Mouse (Mus musculus): ENCODE measurements at regions not wholly inside any gene's neighbourhood (a gene's known extent, or its start where the extent isn't known, plus 50 kb on each side); places are given as distances from the start of the nearest gene placed in this dataset.

- no peak overlapping the region for H3K27ac ChIP-seq (ENCODE audit: insufficient read depth, low read depth)
- no peaks in the 10 kb centered on the region for H3K27me3 ChIP-seq (replicated peaks)
- TF ChIP-seq PAX5 (IDR thresholded peaks at IDR 0.05; ENCODE audit: low read length) (no peak), TBP (conservative IDR thresholded peaks at IDR 0.05; ENCODE audit: low read depth, low read length) (no peak), BHLHE40 (IDR thresholded peaks at IDR 0.05; ENCODE audit: low read depth, low read length) (no peak), ELF1 (IDR thresholded peaks at IDR 0.05; ENCODE audit: low read depth, low read length) (no peak), HCFC1 (IDR thresholded peaks at IDR 0.05; ENCODE audit: low read depth, low read length) (no peak), E2F4 (IDR thresholded peaks at IDR 0.05; ENCODE audit: insufficient replicate concordance, low read depth, low read length) (no peak)
- H3K4me2 ChIP-seq (ENCODE audit: insufficient read depth, low read depth, poor library complexity, severe bottlenecking), result no peak overlapping the region
- no peaks in the 10 kb centered on the region for H3K4me1 ChIP-seq (ENCODE audit: control insufficient read depth in 1 of 2, insufficient read depth in 2 of 2)
- H3K9ac ChIP-seq (ENCODE audit: insufficient read depth, low read depth), result no peak overlapping the region
- H3K4me3 ChIP-seq (replicated peaks in 1 of 3; ENCODE audit: low read depth in 2 of 3, low read length in 2 of 3, poor library complexity in 1 of 3), result no peak overlapping the region
- H3K36me3 ChIP-seq (replicated peaks in 1 of 2; ENCODE audit: control insufficient read depth in 1 of 2, insufficient read depth in 1 of 2, low read length in 1 of 2), result no peaks in the 10 kb centered on the region
- dilution Hi-C loops (cut with MboI; ENCODE audit: extremely low pct_ligation_motif_present, extremely low pct_unique_long_range_greater_than_20kb, low sequenced_read_pairs), result no loop called here
- in situ Hi-C loops (cut with MboI; ENCODE audit: low pct_ligation_motif_present, low pct_unique_long_range_greater_than_20kb, low sequenced_read_pairs), result no loop called here
- no peak for DNase-seq (ENCODE audit: extremely low read depth)
- no peaks in the 10 kb centered on the region for H3K79me2 ChIP-seq (replicated peaks; ENCODE audit: control insufficient read depth, extremely low read depth, insufficient read depth, poor library complexity, severe bottlenecking)
- H3K9me3 ChIP-seq (replicated peaks; ENCODE audit: low read length), result peaks cover 66% of the 10 kb centered on the region
Measured at GRCm38 (mm10) chr5:132908220-132908619, 365.1 kb upstream of the Auts2 start.

DNA sequence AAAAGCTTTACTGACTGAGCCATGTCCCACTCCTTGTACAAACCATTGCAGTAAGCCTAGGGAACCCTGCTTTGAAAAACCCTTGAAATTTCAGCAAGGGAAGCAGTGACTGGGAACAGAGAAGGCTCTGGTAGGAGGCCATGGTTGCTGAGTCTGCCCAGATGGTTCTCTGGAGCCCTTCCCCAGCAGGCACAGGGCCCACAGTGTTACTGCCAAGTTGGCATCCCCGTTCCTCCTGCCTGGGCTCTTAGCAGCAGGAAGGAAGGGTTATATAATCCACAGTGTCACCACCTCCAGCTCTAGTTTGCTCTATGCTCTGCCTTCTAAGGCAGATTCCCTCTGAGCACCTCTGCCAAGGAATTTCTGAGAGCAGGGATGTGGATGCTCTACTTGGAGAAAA lies 349.4 kb upstream of the Auts2 start:
- Histone ChIP-seq H3K27me3 (replicated peaks) (no peaks in the 10 kb centered on the region), H3K27ac (ENCODE audit: insufficient read depth, low read depth) (no peak overlapping the region), H3K36me3 (replicated peaks in 1 of 2; ENCODE audit: control insufficient read depth in 1 of 2, insufficient read depth in 1 of 2, low read length in 1 of 2) (no peaks in the 10 kb centered on the region), H3K9ac (ENCODE audit: insufficient read depth, low read depth) (no peak overlapping the region), H3K9me3 (replicated peaks; ENCODE audit: low read length) (peaks cover 74% of the 10 kb centered on the region), H3K4me1 (ENCODE audit: control insufficient read depth in 1 of 2, insufficient read depth in 2 of 2) (no peaks in the 10 kb centered on the region), H3K79me2 (replicated peaks; ENCODE audit: control insufficient read depth, extremely low read depth, insufficient read depth, poor library complexity, severe bottlenecking) (no peaks in the 10 kb centered on the region), H3K4me2 (ENCODE audit: insufficient read depth, low read depth, poor library complexity, severe bottlenecking) (no peak overlapping the region), H3K4me3 (replicated peaks in 1 of 3; ENCODE audit: low read depth in 2 of 3, low read length in 2 of 3, poor library complexity in 1 of 3) (no peak overlapping the region)
- in situ Hi-C loops (cut with MboI; ENCODE audit: low pct_ligation_motif_present, low pct_unique_long_range_greater_than_20kb, low sequenced_read_pairs) (no loop called here), dilution Hi-C loops (cut with MboI; ENCODE audit: extremely low pct_ligation_motif_present, extremely low pct_unique_long_range_greater_than_20kb, low sequenced_read_pairs) (no loop called here)
- no peak for DNase-seq (ENCODE audit: extremely low read depth)
- no peak for TF ChIP-seq ZMIZ1 (IDR thresholded peaks at IDR 0.05; ENCODE audit: low read depth, low read length)
- no peak for TF ChIP-seq RCOR1 (conservative IDR thresholded peaks at IDR 0.05; ENCODE audit: low read depth, low read length)
- TF ChIP-seq E2F4 (IDR thresholded peaks at IDR 0.05; ENCODE audit: insufficient replicate concordance, low read depth, low read length), result no peak
- TF ChIP-seq CHD2 (IDR thresholded peaks at IDR 0.05; ENCODE audit: low read length), result no peak
- TF ChIP-seq TCF12 (IDR thresholded peaks at IDR 0.05; ENCODE audit: low read depth, low read length), result no peak
- TF ChIP-seq UBTF (IDR thresholded peaks at IDR 0.05; ENCODE audit: low read depth, low read length), result no peak
- no peak for TF ChIP-seq MYC (IDR thresholded peaks at IDR 0.05; ENCODE audit: low read depth, low read length)
- TF ChIP-seq CTCF (conservative IDR thresholded peaks at IDR 0.05 in 1 of 2, IDR thresholded peaks at IDR 0.05 in 1 of 2; ENCODE audit: low read depth in 2 of 2, low read length in 2 of 2), result no peak
- TF ChIP-seq BHLHE40 (IDR thresholded peaks at IDR 0.05; ENCODE audit: low read depth, low read length), result no peak
- TF ChIP-seq EP300 (IDR thresholded peaks at IDR 0.05; ENCODE audit: low read length), result no peak

GRCm38 (mm10) chr5:132884130-132884529 lies 341.0 kb upstream of the Auts2 start:
- Histone ChIP-seq H3K79me2 (replicated peaks; ENCODE audit: control insufficient read depth, extremely low read depth, insufficient read depth, poor library complexity, severe bottlenecking) (no peaks in the 10 kb centered on the region), H3K4me3 (replicated peaks in 1 of 3; ENCODE audit: low read depth in 2 of 3, low read length in 2 of 3, poor library complexity in 1 of 3) (no peak overlapping the region), H3K4me1 (ENCODE audit: control insufficient read depth in 1 of 2, insufficient read depth in 2 of 2) (no peaks in the 10 kb centered on the region), H3K27ac (ENCODE audit: insufficient read depth, low read depth) (no peak overlapping the region), H3K27me3 (replicated peaks) (no peaks in the 10 kb centered on the region), H3K4me2 (ENCODE audit: insufficient read depth, low read depth, poor library complexity, severe bottlenecking) (no peak overlapping the region), H3K36me3 (replicated peaks in 1 of 2; ENCODE audit: control insufficient read depth in 1 of 2, insufficient read depth in 1 of 2, low read length in 1 of 2) (no peaks in the 10 kb centered on the region), H3K9ac (ENCODE audit: insufficient read depth, low read depth) (no peak overlapping the region), H3K9me3 (replicated peaks; ENCODE audit: low read length) (peaks cover 57% of the 10 kb centered on the region)
- DNase-seq (ENCODE audit: extremely low read depth), result no peak
- no peak for TF ChIP-seq RAD21 (IDR thresholded peaks at IDR 0.05; ENCODE audit: low read depth, low read length)
- no peak for TF ChIP-seq MYC (IDR thresholded peaks at IDR 0.05; ENCODE audit: low read depth, low read length)
- no peak for TF ChIP-seq USF1 (IDR thresholded peaks at IDR 0.05; ENCODE audit: low read depth, low read length)
- dilution Hi-C loops (cut with MboI; ENCODE audit: extremely low pct_ligation_motif_present, extremely low pct_unique_long_range_greater_than_20kb, low sequenced_read_pairs) (no loop called here), in situ Hi-C loops (cut with MboI; ENCODE audit: low pct_ligation_motif_present, low pct_unique_long_range_greater_than_20kb, low sequenced_read_pairs) (no loop called here)

Data from CH12.LX (cell line).